Mouse (Mus musculus) liver, embryonic 14 days (tissue): ENCODE measurements around the gene Alkbh5. TPM values are rescaled to one million over a fixed set of nuclear protein-coding genes. Genes with fewer than 3 reads are reported as not detected.

ENCODE experiments used
- polyA plus RNA-seq: library from polyadenylated mRNA; depleted of rRNA; stranded (reverse); fragments of >200 nt; gene quantifications from 2 replicates; pipeline ENCODE4 v1.2.3, GENCODE M21; 2012; rRNA removed

Gene Alkbh5
- 6.9 and 8.4 TPM in 2 replicates for polyA plus RNA-seq

DNA sequence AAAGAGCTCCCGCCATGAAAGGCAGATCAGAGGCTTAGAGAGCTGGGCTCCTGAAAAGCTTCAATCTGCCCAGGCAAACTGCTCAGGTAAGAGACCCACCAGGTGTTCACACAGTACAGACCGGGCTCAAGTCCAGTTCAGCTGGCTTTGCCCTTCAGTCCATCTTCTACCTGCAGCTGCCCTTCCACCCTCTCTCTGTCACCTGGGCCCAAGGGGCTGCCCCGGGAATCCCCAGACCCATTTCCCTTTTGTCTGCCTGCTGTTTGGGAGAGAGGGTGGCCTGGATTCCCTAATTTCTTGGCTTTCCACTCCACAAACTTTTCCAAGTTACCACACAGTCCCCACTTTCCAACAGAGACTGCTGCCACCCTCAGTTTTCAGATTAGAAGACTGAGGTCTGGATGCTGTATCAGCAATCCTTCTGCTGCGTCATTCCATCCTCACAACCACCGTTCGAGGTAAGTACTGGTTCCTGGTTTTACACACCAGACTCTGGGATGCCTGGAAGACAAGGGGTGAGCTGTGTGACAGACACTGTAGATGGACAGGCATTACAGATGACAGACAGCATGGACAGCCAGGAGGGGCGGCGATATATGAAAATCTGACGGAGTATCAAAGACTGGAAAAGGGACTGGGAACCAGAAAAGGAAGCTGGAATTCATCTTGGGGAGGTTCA, at the start of gene Alkbh5:
Gene Alkbh5 (plus strand): TSS at position 202 of the 679 bp plus-strand sequence.

Other genes with a start within 250 kb of the Alkbh5 start
- gene Tom1l2, start 183.5 kb upstream of the Alkbh5 start, polyA plus RNA-seq = 4.8 and 5.0 TPM in 2 replicates
- gene Drc3, start 183.1 kb upstream of the Alkbh5 start, polyA plus RNA-seq = 0.28 and 0.31 TPM in 2 replicates
- 6.1 and 6.6 TPM in 2 replicates for gene Gid4, start 119.2 kb upstream of the Alkbh5 start, polyA plus RNA-seq
- gene Atpaf2, start 117.9 kb upstream of the Alkbh5 start, polyA plus RNA-seq = 18.1 and 20.1 TPM in 2 replicates
- gene Drg2, start 81.8 kb upstream of the Alkbh5 start, polyA plus RNA-seq = 20.7 and 24.3 TPM in 2 replicates
- 0.54 and 0.60 TPM in 2 replicates for gene Myo15, start 67.0 kb upstream of the Alkbh5 start, polyA plus RNA-seq
- 9.9 and 11.0 TPM in 2 replicates for gene Llgl1, start 163.3 kb downstream of the Alkbh5 start, polyA plus RNA-seq
- gene Flii, start 190.9 kb downstream of the Alkbh5 start, polyA plus RNA-seq = 32.0 and 32.6 TPM in 2 replicates
- gene Mief2, start 192.0 kb downstream of the Alkbh5 start, polyA plus RNA-seq = 2.0 and 2.2 TPM in 2 replicates
- 4.4 and 5.5 TPM in 2 replicates for gene Top3a, start 241.0 kb downstream of the Alkbh5 start, polyA plus RNA-seq
- 3.8 and 5.0 TPM in 2 replicates for gene Smcr8, start 241.1 kb downstream of the Alkbh5 start, polyA plus RNA-seq